8 mouse cellular contexts compared by ENCODE assay signal in genomic region chr2:134643514-134644300, GRCm38 (mm10). TPM values are rescaled to one million over a fixed set of nuclear protein-coding genes. Genes with fewer than 3 reads are reported as not detected.
DNase-seq lines count a peak whose midpoint lies in the region; ATAC-seq and TF ChIP-seq lines count a peak whose summit lies in the region.

TSS of gene Tmx4 (minus strand) at chr2:134644145.

- H3K4me1 ChIP-seq in hindbrain, embryonic 10.5 days (replicated peaks): peaks cover 29% of the 10 kb centered on the region
- peaks cover 5% of the 10 kb centered on the region; the same call in 1 of the 2 replicates for H3K4me1 ChIP-seq in lung, postnatal 0 days (ENCODE audit: insufficient read depth, low read depth, low read length)

- no peaks in the 10 kb centered on the region for H3K27me3 ChIP-seq in hindbrain, embryonic 10.5 days (ENCODE audit: insufficient read depth, poor library complexity, severe bottlenecking)
- no peaks in the 10 kb centered on the region for H3K27me3 ChIP-seq in lung, postnatal 0 days (replicated peaks; ENCODE audit: insufficient read depth, low read length)

- TF ChIP-seq CTCF in lung, postnatal 0 days (IDR thresholded peaks at IDR 0.05): no peak; the same call in 1 of the 2 replicates

- ATAC-seq in lung, postnatal 0 days: peak; percentile 99

- 0 out of 2 replicates have a peak, but pooled peaks cover 3% of the 10 kb centered on the region for H3K36me3 ChIP-seq in hindbrain, embryonic 10.5 days
- no peaks in the 10 kb centered on the region for H3K36me3 ChIP-seq in lung, postnatal 0 days (ENCODE audit: insufficient read depth, low read length)

- H3K9ac ChIP-seq in lung, postnatal 0 days (replicated peaks; ENCODE audit: low read depth): peak within 1 kb of the TSS; percentile 69

- under 1% methylated on average over 57 of the region's 57 CpGs for WGBS in hindbrain, embryonic 10.5 days
- WGBS in lung, postnatal 0 days: under 1% methylated on average over 57 of the region's 57 CpGs

- H3K9me3 ChIP-seq in hindbrain, embryonic 10.5 days: no peaks in the 10 kb centered on the region
- H3K9me3 ChIP-seq in lung, postnatal 0 days (ENCODE audit: low read length): no peaks in the 10 kb centered on the region

- no peak for TF ChIP-seq EP300 in lung, postnatal 0 days (IDR thresholded peaks at IDR 0.05)

- DNase-seq in MEL-GATA-1-ER (ENCODE audit: extremely low read depth, low read depth): peak; percentile 87
- DNase-seq in cerebellum, adult 8-10 months: peak; percentile 99
- peak; percentile 97 for DNase-seq in forelimb bud, embryonic 11.5 days (ENCODE audit: low read depth, low spot score)
- peak; percentile 98 for DNase-seq in hindbrain, embryonic 10.5 days (ENCODE audit: low spot score)
- peak; percentile 99 for DNase-seq in layer of hippocampus, adult 9-11 months
- DNase-seq in lung, postnatal 0 days (ENCODE audit: low spot score): peak; percentile 98
- DNase-seq in ovary, postnatal 14 days (ENCODE audit: low spot score): peak; percentile 98
- peak; percentile 100 for DNase-seq in thymus, postnatal 14 days

- H3K4me3 ChIP-seq in hindbrain, embryonic 10.5 days: peak within 1 kb of the TSS; percentile 77
- H3K4me3 ChIP-seq in lung, postnatal 0 days (ENCODE audit: low read depth, low read length): peak within 1 kb of the TSS; percentile 74

- H3K27ac ChIP-seq in hindbrain, embryonic 10.5 days: peak within 1 kb of the TSS; percentile 98
- H3K27ac ChIP-seq in lung, postnatal 0 days (ENCODE audit: low read length): peak within 1 kb of the TSS; percentile 87

- H3K4me2 ChIP-seq in lung, postnatal 0 days (replicated peaks; ENCODE audit: low read depth, low read length): peak within 1 kb of the TSS; percentile 69

RNA-seq across cellular contexts. Expression of gene Tmx4, which starts in this region (rescaled TPM):
- 22.5 and 31.5 TPM in 2 replicates for polyA plus RNA-seq in hindbrain, embryonic 10.5 days (2016; fragmentation: Nextera tagmentation; extraction: Ambion mirVana)
- 9.4 and 12.2 TPM in 2 replicates for polyA plus RNA-seq in lung, postnatal 0 days (2015; fragmentation: Nextera tagmentation; extraction: Ambion mirVana)

Comparison
In these comparisons a context has a peak if more than half of its experiments do, and no peak if none do; other contexts are left out.
1. Peak in every context shown above with its lines: DNase-seq, ATAC-seq, H3K4me3 ChIP-seq and H3K27ac ChIP-seq.